Mouse (Mus musculus): ENCODE measurements around the gene Fam83e. TPM values are rescaled to one million over a fixed set of nuclear protein-coding genes. Genes with fewer than 3 reads are reported as not detected.

The Fam83e gene
- total and polyA plus RNA-seq, 3 experiments = 0.13 to 1.3 (median 0.74) TPM

DNA sequence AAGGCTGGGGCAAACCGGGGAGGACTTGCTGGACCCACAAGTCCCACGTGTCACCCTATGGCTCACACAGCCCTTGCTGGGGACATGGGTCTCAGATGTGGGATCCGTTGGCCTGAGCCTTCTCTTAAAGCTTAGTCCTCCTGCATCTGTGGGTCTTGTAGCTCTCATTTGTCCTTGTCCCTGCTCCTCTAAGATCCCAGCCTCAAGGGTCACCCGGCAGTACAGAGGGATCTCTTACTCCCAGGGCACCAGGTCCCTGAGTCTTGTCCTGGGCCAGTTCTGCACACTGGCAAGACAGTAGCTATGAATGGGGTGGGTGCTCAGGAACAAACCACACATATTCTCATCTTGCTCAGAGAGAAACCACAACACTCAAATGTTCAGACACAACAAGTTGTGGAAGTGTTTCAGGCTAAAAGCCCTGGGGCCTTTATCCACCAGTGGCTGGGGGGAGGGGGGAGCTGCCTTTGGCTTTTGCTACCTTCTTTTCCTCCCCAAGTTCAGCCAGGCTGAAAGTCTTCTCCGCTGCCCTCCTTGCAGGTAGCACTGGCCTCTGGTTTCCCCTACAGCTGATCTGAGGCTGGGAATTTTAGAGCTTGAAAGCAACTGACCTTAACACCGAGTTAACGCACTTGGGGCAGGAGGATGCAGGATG lies 37.5 kb upstream of the Fam83e start, which contains the start of gene Ntn5:
Gene Ntn5 (plus strand): TSS at position 627 of the 655 bp plus-strand sequence.
- Histone ChIP-seq H3K36me3 (replicated peaks in 1 of 2; ENCODE audit: control insufficient read depth in 1 of 2, insufficient read depth in 1 of 2, low read length in 1 of 2) (no peaks in the 10 kb centered on the region), H3K27ac (ENCODE audit: insufficient read depth, low read depth) (no peak within 1 kb of the TSS), H3K9me3 (replicated peaks; ENCODE audit: low read length) (no peaks in the 10 kb centered on the region), H3K27me3 (replicated peaks) (no peaks in the 10 kb centered on the region), H3K9ac (ENCODE audit: insufficient read depth, low read depth) (no peak within 1 kb of the TSS), H3K4me2 (ENCODE audit: insufficient read depth, low read depth, poor library complexity, severe bottlenecking) (no peak within 1 kb of the TSS), H3K79me2 (replicated peaks; ENCODE audit: control insufficient read depth, extremely low read depth, insufficient read depth, poor library complexity, severe bottlenecking) (no peaks in the 10 kb centered on the region), H3K4me3 (replicated peaks in 1 of 3; ENCODE audit: low read depth in 2 of 3, low read length in 2 of 3, poor library complexity in 1 of 3) (no peak within 1 kb of the TSS), H3K4me1 (ENCODE audit: control insufficient read depth in 1 of 2, insufficient read depth in 2 of 2) (peaks cover 34 to 78% of the 10 kb centered on the region in 2 experiments)
- 0 out of 2 replicates have a peak, but pooled peaks have one; percentile 18 for TF ChIP-seq ETS1 (conservative IDR thresholded peaks at IDR 0.05; ENCODE audit: low read depth, low read length)
- TF ChIP-seq SIN3A (IDR thresholded peaks at IDR 0.05; ENCODE audit: low read length) = no peak
- DNase-seq (ENCODE audit: extremely low read depth) = peak; percentile 24
- in situ Hi-C loops (cut with MboI; ENCODE audit: low pct_ligation_motif_present, low pct_unique_long_range_greater_than_20kb, low sequenced_read_pairs) (loop anchor here (5.0 to 10.0 kb wide), 3 partner anchors 46 to 219 kb away; partner anchors contain the start of genes Bax and Mamstr), dilution Hi-C loops (cut with MboI; ENCODE audit: extremely low pct_ligation_motif_present, extremely low pct_unique_long_range_greater_than_20kb, low sequenced_read_pairs) (no loop called here)

DNA sequence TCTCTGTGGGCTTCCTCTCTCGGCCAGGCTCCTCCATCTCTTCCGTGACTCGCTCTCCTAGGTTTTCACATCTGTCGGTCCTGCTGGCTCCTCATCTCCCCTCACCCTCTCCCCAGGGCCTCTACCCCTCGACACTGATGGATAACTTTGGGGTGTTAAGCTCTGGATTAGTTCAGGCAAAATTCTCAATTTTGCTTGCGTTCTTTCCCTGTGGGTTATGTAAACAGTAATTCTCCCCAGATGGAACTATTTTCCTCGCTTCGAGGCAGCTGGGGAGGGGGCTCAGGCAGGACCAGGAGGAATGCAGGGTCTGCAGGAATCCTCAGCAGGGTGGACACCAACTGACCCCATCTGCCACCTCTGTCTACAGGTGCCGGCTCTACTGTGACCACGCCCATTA lies 35.2 kb upstream of the Fam83e start:
- no peaks in the 10 kb centered on the region for H3K27me3 ChIP-seq (replicated peaks)
- H3K36me3 ChIP-seq (replicated peaks in 1 of 2; ENCODE audit: control insufficient read depth in 1 of 2, insufficient read depth in 1 of 2, low read length in 1 of 2) = no peaks in the 10 kb centered on the region
- H3K9me3 ChIP-seq (replicated peaks; ENCODE audit: low read length) = no peaks in the 10 kb centered on the region
- no peak overlapping the region for H3K4me3 ChIP-seq (replicated peaks in 1 of 3; ENCODE audit: low read depth in 2 of 3, low read length in 2 of 3, poor library complexity in 1 of 3)
- dilution Hi-C loops (cut with MboI; ENCODE audit: extremely low pct_ligation_motif_present, extremely low pct_unique_long_range_greater_than_20kb, low sequenced_read_pairs) = no loop called here
- in situ Hi-C loops (cut with MboI; ENCODE audit: low pct_ligation_motif_present, low pct_unique_long_range_greater_than_20kb, low sequenced_read_pairs) = loop anchor here (10.0 kb wide), 1 partner anchor 221 kb away; the partner anchor contains the start of gene Bax
- DNase-seq (ENCODE audit: extremely low read depth) = no peak
- peaks cover 43 to 84% of the 10 kb centered on the region in 2 experiments for H3K4me1 ChIP-seq (ENCODE audit: control insufficient read depth in 1 of 2, insufficient read depth in 2 of 2)
- no peak overlapping the region for H3K27ac ChIP-seq (ENCODE audit: insufficient read depth, low read depth)
- no peak overlapping the region for H3K4me2 ChIP-seq (ENCODE audit: insufficient read depth, low read depth, poor library complexity, severe bottlenecking)
- no peak overlapping the region for H3K9ac ChIP-seq (ENCODE audit: insufficient read depth, low read depth)
- TF ChIP-seq RAD21 (IDR thresholded peaks at IDR 0.05; ENCODE audit: low read depth, low read length) = no peak
- TF ChIP-seq MYC (IDR thresholded peaks at IDR 0.05; ENCODE audit: low read depth, low read length) = no peak
- no peak for TF ChIP-seq E2F4 (IDR thresholded peaks at IDR 0.05; ENCODE audit: insufficient replicate concordance, low read depth, low read length)
- TF ChIP-seq GABPA (IDR thresholded peaks at IDR 0.05; ENCODE audit: insufficient replicate concordance, low read depth, low read length) = no peak
- no peak for TF ChIP-seq NRF1 (IDR thresholded peaks at IDR 0.05; ENCODE audit: low read depth, low read length)
- no peak for TF ChIP-seq PAX5 (IDR thresholded peaks at IDR 0.05; ENCODE audit: low read length)
- TF ChIP-seq SMC3 (IDR thresholded peaks at IDR 0.05; ENCODE audit: low read depth, low read length) = no peak
- TF ChIP-seq HCFC1 (IDR thresholded peaks at IDR 0.05; ENCODE audit: low read depth, low read length) = no peak
- no peak for TF ChIP-seq MEF2A (IDR thresholded peaks at IDR 0.05; ENCODE audit: borderline replicate concordance, low read depth, low read length)
- TF ChIP-seq MAX (IDR thresholded peaks at IDR 0.05; ENCODE audit: low read length) = no peak
- no peak for TF ChIP-seq CHD1 (IDR thresholded peaks at IDR 0.05; ENCODE audit: low read depth, low read length)
- no peak for TF ChIP-seq TBP (conservative IDR thresholded peaks at IDR 0.05; ENCODE audit: low read depth, low read length)
- TF ChIP-seq RCOR1 (conservative IDR thresholded peaks at IDR 0.05; ENCODE audit: low read depth, low read length) = no peak
- TF ChIP-seq CHD2 (IDR thresholded peaks at IDR 0.05; ENCODE audit: low read length) = no peak
- TF ChIP-seq CTCF (conservative IDR thresholded peaks at IDR 0.05 in 1 of 2, IDR thresholded peaks at IDR 0.05 in 1 of 2; ENCODE audit: low read depth in 2 of 2, low read length in 2 of 2) = no peak
- TF ChIP-seq NELFE (IDR thresholded peaks at IDR 0.05; ENCODE audit: low read depth, low read length) = no peak
- no peaks in the 10 kb centered on the region for H3K79me2 ChIP-seq (replicated peaks; ENCODE audit: control insufficient read depth, extremely low read depth, insufficient read depth, poor library complexity, severe bottlenecking)
